Mouse (Mus musculus) forebrain, embryonic 14.5 days (tissue): ENCODE data around the gene Itgav. TPM values are rescaled to one million over a fixed set of nuclear protein-coding genes. Genes with fewer than 3 reads are reported as not detected.

Experiments used
- ATAC-seq: fragments of 200-750 bp; cut with Nextera tagmentation; 2 replicates; pipeline ENCODE4 v1.8.0; 2017; ENCODE audit warnings: mild to moderate bottlenecking, moderate library complexity
- DNase-seq: peaks from one replicate; pipeline ENCODE4 v3.0.0-alpha.2; 2015; ENCODE audit warnings: low spot score
- H3K27ac ChIP-seq: fragments of 300-500 bp; sonication (generic); 2 replicates; pipeline ENCODE4 v1.5.1; 2014; ENCODE audit warnings: low read depth, mild to moderate bottlenecking, control low read depth, low read length, moderate library complexity
- H3K27me3 ChIP-seq: fragments of 300-500 bp; sonication (generic); replicated peaks from 2 replicates; pipeline ENCODE4 v1.6.1; 2014; ENCODE audit warnings: low read length, control low read depth, mixed read lengths; ENCODE audit not compliant: control insufficient read depth, insufficient read depth
- H3K36me3 ChIP-seq: fragments of 300-500 bp; sonication (generic); 2 replicates; pipeline ENCODE4 v1.6.1; 2014; ENCODE audit warnings: low read length, control low read depth; ENCODE audit not compliant: control insufficient read depth, insufficient read depth
- H3K4me1 ChIP-seq: fragments of 300-500 bp; sonication (generic); 2 replicates; pipeline ENCODE4 v1.6.1; 2014; ENCODE audit warnings: antibody characterized with exemption, low read length, control low read depth; ENCODE audit not compliant: control insufficient read depth, insufficient read depth
- H3K4me2 ChIP-seq: fragments of 300-500 bp; sonication (generic); 2 replicates; pipeline ENCODE4 v1.6.1; 2014; ENCODE audit warnings: mild to moderate bottlenecking, control low read depth, low read length
- H3K4me3 ChIP-seq: fragments of 300-500 bp; sonication (generic); 2 replicates; pipeline ENCODE4 v1.5.1; 2014; ENCODE audit warnings: low read depth, low read length, control low read depth
- H3K9ac ChIP-seq: fragments of 300-500 bp; sonication (generic); 2 replicates; pipeline ENCODE4 v1.6.1; 2014; ENCODE audit warnings: mild to moderate bottlenecking, low read length, control low read depth, moderate library complexity
- H3K9me3 ChIP-seq: fragments of 300-500 bp; sonication (generic); replicated peaks from 2 replicates; pipeline ENCODE4 v1.6.1; 2016; ENCODE audit warnings: low read length, control low read depth, mixed read lengths; ENCODE audit not compliant: control insufficient read depth
- WGBS: fragments of 180-500 bp; shearing (Covaris S2); extraction: QIAGEN DNeasy Blood & Tissue Kit; methylation state at CpG from one replicate; pipeline ENCODE4 v1.1.7; 2014; 5-methylcytosine and 5-hydroxymethylcytosine counted together
- polyA plus RNA-seq: library from polyadenylated mRNA; unstranded; fragments of >200 nt; fragmentation: Nextera tagmentation; extraction: Ambion mirVana; gene quantifications from 2 replicates; pipeline ENCODE4 v1.2.1, GENCODE M21; 2014

Gene Itgav
- polyA plus RNA-seq, 1 experiment from 2014 or later: 16.2 TPM

GRCm38 (mm10) chr2:83766058-83766457 is 41.9 kb downstream of the Itgav start:
- Histone ChIP-seq H3K4me3 (no peak overlapping the region), H3K4me1 (no peaks in the 10 kb centered on the region; the same call in 1 of the 2 replicates), H3K27me3 (no peaks in the 10 kb centered on the region), H3K36me3 (no peaks in the 10 kb centered on the region), H3K9ac (no peak overlapping the region), H3K4me2 (no peak overlapping the region), H3K27ac (no peak overlapping the region), H3K9me3 (no peaks in the 10 kb centered on the region)
- 89% methylated on average over 6 of the region's 6 CpGs for WGBS
- ATAC-seq: no peak
- DNase-seq: no peak

DNA sequence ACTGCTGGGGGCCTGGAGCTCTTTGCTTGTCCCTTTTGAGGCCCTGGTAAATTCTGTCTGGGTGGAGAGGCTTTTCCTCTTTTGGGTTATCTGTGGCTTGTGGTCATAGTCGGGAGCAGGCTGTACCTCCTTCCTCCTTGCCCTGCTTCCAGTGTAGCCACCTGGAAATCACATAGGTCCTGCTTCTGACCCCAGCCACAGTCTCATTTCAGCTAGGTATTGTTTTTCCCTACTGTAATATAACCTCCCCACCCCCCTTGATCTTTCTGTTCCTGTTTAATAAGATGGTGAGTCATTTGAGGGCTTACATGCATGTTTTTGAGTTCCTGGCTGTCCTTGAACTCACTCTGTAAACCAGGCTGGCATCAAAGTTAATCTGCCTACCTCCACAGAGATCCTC is 42.7 kb downstream of the Itgav start:
- H3K4me2 ChIP-seq: no peak overlapping the region
- no peak overlapping the region for H3K4me3 ChIP-seq
- no peaks in the 10 kb centered on the region for H3K9me3 ChIP-seq
- no peaks in the 10 kb centered on the region; the same call in 1 of the 2 replicates for H3K4me1 ChIP-seq
- DNase-seq: no peak
- ATAC-seq: no peak
- no peak overlapping the region for H3K27ac ChIP-seq
- H3K9ac ChIP-seq: no peak overlapping the region
- no peaks in the 10 kb centered on the region for H3K36me3 ChIP-seq
- no peaks in the 10 kb centered on the region for H3K27me3 ChIP-seq
- 100% methylated on average over 1 of the region's 1 CpGs for whole genome bisulfite sequencing

DNA sequence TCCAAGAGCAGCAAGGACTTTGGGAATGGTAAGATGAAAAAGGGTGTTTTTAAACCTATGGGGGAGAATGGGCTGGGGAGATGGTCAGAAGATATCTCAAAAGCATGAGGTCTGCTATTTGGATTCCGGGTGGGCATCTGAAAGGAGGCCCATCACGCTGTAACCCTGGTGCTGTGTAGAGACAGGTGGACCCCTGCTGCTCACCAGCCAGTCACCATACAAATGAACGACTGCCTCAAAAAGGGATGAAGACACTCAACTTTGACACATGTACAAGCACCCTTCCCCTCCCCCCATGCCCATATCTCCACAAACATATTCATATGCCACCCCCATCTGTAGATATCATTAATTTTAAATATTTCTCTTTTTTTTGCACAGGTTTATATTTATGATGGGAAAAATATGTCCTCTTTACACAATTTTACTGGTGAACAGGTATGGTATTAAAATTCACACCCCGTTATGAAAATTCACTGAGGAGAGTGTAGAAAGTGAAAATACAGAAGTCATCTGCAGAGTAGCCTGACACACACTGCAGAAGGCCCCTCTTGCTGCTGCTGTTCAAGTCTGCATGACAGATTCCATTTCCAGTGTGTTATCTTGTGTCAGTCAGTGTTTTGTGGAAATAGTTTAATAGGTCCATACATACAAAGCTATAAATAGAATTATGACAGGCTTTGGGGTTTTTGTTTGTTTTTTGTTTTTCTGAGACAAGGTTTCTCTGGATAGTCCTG is 44.3 kb downstream of the Itgav start:
- no peak overlapping the region for H3K4me3 ChIP-seq
- H3K9me3 ChIP-seq: no peaks in the 10 kb centered on the region
- H3K4me1 ChIP-seq: no peaks in the 10 kb centered on the region
- DNase-seq: no peak
- no peak for ATAC-seq
- H3K27me3 ChIP-seq: no peaks in the 10 kb centered on the region
- 90% methylated on average over 4 of the region's 4 CpGs for WGBS
- H3K27ac ChIP-seq: no peak overlapping the region
- 0 out of 2 replicates have a peak, but pooled peaks cover 3% of the 10 kb centered on the region for H3K36me3 ChIP-seq
- no peak overlapping the region for H3K9ac ChIP-seq
- H3K4me2 ChIP-seq: no peak overlapping the region

DNA sequence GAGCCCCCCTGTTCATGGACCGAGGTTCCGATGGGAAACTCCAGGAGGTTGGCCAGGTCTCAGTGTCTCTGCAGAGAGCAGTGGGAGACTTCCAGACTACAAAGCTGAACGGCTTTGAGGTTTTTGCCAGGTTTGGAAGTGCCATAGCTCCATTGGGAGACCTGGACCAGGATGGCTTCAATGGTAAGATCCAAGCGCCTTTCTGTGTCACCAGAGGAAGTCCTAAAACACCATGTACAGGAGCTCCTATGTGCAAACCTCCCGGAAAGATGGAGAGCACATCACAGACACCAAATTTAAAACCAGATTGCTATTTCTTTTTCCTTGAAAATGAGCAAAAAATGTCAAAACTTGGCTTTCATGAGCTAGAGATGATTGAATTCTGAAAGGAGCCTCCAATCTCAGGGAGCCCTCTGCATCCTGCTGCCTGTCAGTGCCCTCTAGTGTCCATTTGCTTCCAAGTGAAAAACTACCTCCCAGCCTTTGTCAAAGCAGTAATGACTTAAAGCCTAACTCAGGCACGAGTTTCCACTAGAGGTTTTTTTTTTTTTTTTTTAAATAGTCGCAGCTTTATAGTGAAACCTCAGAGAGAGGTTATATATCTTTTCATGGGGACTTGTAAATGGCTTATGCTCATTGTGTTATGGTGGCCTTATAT is 47.1 kb downstream of the Itgav start:
- Histone ChIP-seq H3K36me3 (0 out of 2 replicates have a peak, but pooled peaks cover 3% of the 10 kb centered on the region), H3K27ac (no peak overlapping the region), H3K27me3 (no peaks in the 10 kb centered on the region), H3K4me3 (no peak overlapping the region), H3K9ac (no peak overlapping the region), H3K4me1 (no peaks in the 10 kb centered on the region), H3K9me3 (no peaks in the 10 kb centered on the region), H3K4me2 (no peak overlapping the region)
- DNase-seq (peak; percentile 80), ATAC-seq (peak; percentile 72)
- WGBS: 62% methylated on average over 7 of the region's 7 CpGs

DNA sequence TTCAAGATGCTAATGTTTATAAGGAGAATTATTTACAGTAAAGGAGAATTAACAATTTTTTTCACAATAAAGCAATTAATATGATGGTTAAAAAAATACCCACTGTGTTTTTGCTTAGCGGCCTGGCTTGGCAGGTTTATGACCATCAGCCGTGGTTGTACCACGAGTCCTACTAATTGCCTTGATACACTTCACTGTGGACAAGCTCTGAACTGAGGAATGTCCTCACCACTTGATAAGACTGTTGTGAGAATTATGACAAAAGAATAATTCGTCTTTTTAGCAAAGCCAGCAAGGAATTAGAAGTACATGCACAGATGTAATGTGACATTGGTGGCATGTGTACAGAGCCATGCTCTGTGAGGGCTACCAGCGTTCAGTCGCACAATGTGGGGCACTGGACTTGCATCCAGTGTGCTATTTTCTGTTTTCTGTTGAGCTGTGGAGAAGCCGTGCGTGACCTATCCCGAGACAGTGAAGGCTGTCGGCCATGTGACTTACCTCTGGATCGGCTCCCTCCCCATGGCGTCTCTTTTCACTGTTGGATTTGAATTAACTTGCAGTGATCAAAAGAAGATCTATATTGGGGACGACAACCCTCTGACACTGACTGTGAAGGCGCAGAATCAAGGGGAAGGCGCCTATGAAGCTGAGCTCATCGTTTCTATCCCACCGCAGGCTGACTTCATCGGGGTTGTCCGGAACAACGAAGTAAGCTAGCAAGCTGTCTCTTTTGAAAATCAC is 67.3 kb downstream of the Itgav start:
- no peak overlapping the region for H3K4me3 ChIP-seq
- no peak overlapping the region for H3K27ac ChIP-seq
- peak; percentile 42 for DNase-seq

GRCm38 (mm10) chr2:83792102-83792501 is 67.9 kb downstream of the Itgav start:
- DNase-seq (no peak), ATAC-seq (peak; percentile 59)
- peak overlapping the region; percentile 28 for H3K4me2 ChIP-seq
- H3K27me3 ChIP-seq: no peaks in the 10 kb centered on the region
- H3K9me3 ChIP-seq: no peaks in the 10 kb centered on the region
- WGBS: 43% methylated on average over 4 of the region's 4 CpGs
- H3K36me3 ChIP-seq: 0 out of 2 replicates have a peak, but pooled peaks cover 7% of the 10 kb centered on the region
- no peaks in the 10 kb centered on the region for H3K4me1 ChIP-seq
- H3K4me3 ChIP-seq: no peak overlapping the region
- H3K27ac ChIP-seq: no peak overlapping the region
- H3K9ac ChIP-seq: no peak overlapping the region

More for the DNA sequence above, 67.3 kb downstream of the Itgav start:
- Histone ChIP-seq H3K27me3 (no peaks in the 10 kb centered on the region), H3K4me1 (no peaks in the 10 kb centered on the region), H3K9me3 (no peaks in the 10 kb centered on the region), H3K36me3 (0 out of 2 replicates have a peak, but pooled peaks cover 7% of the 10 kb centered on the region), H3K4me2 (peak overlapping the region; percentile 28), H3K9ac (no peak overlapping the region)
- 52% methylated on average over 20 of the region's 20 CpGs for WGBS
- ATAC-seq: peak; percentile 79

GRCm38 (mm10) chr2:83795766-83796165 is 71.6 kb downstream of the Itgav start:
- 66% methylated on average over 4 of the region's 4 CpGs for WGBS
- ATAC-seq (no peak), DNase-seq (no peak)
- H3K9ac ChIP-seq: no peak overlapping the region
- no peaks in the 10 kb centered on the region for H3K9me3 ChIP-seq
- no peaks in the 10 kb centered on the region for H3K27me3 ChIP-seq
- no peak overlapping the region for H3K4me3 ChIP-seq
- H3K27ac ChIP-seq: no peak overlapping the region
- H3K4me2 ChIP-seq: no peak overlapping the region
- H3K4me1 ChIP-seq: peaks cover 4% of the 10 kb centered on the region; the same call in 1 of the 2 replicates
- 0 out of 2 replicates have a peak, but pooled peaks cover 3% of the 10 kb centered on the region for H3K36me3 ChIP-seq

DNA sequence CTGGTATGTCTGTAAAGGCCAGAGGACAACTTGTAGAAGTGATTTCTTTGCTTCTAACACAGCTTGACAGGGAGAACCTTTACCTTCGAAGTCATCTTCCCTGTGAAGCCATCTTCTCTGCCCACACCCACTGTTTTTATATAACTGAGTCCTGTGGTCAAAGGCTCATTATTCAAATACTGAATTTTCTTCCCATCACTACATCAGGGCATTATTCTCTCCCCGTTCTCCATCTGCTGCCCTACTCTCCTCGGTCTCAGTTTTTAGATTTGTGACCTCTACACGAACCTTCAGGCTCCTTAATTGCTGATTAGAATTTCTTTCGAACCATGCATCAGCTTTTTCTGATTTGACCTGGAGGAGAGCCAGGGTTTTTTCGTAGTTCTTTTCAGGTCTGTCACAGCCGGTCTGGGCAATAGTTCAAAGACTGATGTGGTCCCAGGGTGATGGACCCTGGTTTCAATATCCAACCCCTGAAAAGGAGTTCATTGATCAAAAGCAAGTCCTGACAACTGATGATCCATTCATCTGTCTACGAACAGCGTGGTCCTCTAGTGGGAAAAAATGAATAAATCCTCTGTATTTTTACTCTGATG is 73.8 kb downstream of the Itgav start:
- peaks cover 9% of the 10 kb centered on the region; the same call in 1 of the 2 replicates for H3K36me3 ChIP-seq
- H3K27ac ChIP-seq: no peak overlapping the region
- no peaks in the 10 kb centered on the region for H3K9me3 ChIP-seq
- H3K27me3 ChIP-seq: no peaks in the 10 kb centered on the region
- no peak overlapping the region for H3K9ac ChIP-seq
- H3K4me3 ChIP-seq: no peak overlapping the region
- H3K4me1 ChIP-seq: peaks cover 4% of the 10 kb centered on the region; the same call in 1 of the 2 replicates
- no peak overlapping the region for H3K4me2 ChIP-seq
- DNase-seq: peak; percentile 59
- 34% methylated on average over 9 of the region's 9 CpGs for WGBS
- ATAC-seq: peak; percentile 67
